Mouse (Mus musculus): ENCODE results near the gene Zfp260.
A peak's percentile ranks its signal among the peaks of the same experiment; 100 is the strongest.

Gene Zfp260

DNA sequence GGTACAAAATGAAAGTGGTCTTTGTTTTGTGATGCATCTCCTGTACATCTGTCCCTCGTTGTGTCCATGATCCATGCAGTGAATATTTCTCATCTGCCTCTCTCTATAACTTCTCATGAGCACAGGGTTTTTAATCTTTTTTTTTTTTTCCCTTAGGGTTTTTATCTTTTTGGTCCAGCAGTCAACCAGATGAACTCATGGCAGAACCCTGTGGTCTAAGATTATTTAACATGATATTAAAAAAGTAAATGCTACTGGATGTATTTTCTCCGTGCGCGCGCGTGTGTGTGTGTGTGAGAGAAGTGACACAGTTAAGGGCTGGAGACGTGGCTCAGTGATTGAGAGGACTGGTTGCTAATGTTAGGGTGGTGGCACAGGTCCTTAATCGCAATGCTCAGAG lies 35.3 kb downstream of the Zfp260 start:
- DNase-seq: no peak

DNA sequence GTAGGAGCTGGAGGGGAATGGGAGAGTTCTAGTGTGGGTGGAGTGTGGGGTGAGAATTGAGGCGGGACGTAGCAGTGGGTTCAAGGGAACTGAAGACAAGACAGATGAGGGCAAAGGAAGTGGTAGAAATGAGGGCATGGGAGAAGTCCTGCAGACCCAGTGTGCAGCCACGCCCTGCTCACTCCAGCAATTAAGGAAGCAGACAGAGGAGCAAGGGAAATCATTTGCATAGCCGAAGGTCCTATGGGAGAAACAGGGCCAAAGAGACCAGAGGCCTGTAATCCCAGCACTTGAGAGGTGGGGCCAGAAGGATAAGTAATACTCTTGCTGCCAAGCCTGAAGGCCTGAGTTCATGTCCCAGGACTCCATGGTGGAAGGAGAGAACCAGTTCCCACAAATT lies 37.8 kb downstream of the Zfp260 start:
- no peak for DNase-seq

DNA sequence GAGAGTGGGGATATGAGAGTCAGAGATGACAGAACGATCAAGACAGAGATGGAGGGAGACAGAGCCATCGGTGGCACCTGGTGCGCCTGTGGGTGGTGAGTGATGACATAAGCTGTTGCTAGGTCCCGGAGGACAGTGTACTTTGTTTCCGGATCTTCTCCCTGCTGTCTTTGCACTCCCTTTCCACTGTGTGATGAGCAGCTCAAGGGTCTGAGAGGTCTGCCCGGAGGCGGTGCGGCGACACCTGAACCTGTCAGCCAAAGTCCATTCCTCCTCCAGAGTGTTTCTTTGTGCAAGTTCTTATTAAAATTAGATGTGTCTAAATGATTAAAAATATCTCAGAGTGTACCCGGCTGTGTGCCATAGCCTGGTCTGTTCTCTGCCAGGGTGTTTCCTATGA lies 42.2 kb downstream of the Zfp260 start:
- DNase-seq: peak; percentile 18 to 20

DNA sequence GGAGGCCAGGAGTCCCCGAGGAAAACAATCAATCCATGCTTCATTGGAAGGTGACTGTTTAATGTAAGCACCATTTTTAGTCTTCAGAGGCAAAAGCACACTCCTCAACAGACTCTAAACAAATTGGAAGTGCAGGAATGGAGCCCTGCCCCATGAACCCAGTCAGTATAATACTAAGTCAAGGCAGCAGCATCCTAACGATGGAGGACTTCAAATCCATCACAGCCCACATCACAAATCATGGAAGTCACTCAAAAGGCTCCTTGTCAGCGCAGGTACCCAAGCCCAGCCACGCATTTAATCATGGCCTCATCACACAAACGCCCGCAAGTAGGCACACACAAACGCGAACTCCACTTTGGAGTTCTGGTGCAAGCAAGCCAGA lies 48.6 kb downstream of the Zfp260 start:
- DNase-seq: no peak

DNA sequence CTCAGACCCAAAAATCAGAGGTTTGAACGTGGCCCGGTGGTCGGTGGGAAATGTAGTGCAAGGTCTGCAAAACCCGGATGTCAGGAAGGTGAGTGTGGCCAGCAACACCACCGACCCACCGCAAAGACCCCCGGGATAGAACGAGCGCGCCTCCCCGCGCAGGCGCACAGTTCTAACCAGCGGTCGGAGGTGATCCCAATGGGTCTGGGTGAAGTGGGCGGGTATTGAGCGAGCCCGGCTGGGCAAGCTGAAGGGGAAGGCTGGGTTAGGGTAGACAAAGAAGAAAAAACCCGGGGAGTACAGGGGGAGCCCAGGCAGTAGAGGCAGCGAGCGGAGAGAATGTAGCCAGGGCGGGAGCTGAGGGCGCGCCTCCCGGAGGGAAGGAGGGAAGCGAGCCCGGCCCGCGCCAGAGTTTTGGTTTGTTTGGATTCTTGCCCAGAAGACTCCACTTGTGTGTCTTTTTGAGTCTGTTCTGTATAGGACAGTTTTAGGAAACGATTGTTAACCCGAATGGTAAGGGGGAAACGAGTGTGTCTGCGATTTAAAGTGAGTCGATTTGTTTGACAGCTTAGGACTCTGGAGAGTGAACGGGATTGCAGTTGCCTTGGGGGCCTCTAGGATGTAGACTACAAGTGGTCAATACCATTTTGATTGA lies 49.1 kb downstream of the Zfp260 start:
- peak; percentile 67 to 70 for DNase-seq

DNA sequence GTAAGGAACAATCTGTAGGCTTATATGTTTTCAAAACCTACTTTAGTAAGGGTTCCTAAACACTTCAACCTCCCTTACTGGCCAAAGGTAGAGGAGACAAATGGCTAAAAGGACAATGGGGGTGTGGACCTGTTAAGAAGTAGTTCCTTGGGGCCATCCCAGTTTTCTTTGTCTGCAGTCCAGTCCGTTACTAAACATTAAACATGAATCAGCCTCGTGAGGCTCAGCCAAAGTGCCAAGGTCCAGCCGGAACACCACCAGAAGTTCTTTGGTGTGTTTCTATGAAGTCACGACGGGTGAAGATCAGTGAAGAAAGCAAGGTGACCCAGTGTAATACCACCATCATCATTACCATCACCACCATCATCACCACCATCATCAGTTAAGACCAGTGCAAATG lies 52.4 kb downstream of the Zfp260 start:
- DNase-seq: no peak

DNA sequence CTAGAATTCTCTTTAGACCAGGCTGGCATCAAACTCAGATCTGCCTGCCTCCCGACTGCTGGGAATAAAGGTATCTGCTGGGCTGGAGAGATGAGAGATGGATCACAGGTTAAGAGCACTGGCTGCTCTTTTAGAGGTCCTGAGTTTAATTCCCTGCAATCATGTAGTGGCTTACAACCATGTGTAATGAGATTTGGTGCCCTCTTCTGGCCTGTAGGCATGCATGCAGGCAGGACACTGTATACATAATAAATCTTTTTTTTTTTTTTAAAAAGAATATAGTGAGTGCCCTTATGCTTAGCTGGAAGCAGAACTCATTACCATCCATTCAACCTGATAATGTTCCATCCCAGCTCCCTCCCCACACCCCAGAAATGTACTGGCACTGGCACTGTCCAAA lies 59.5 kb downstream of the Zfp260 start:
- no peak for DNase-seq

DNA sequence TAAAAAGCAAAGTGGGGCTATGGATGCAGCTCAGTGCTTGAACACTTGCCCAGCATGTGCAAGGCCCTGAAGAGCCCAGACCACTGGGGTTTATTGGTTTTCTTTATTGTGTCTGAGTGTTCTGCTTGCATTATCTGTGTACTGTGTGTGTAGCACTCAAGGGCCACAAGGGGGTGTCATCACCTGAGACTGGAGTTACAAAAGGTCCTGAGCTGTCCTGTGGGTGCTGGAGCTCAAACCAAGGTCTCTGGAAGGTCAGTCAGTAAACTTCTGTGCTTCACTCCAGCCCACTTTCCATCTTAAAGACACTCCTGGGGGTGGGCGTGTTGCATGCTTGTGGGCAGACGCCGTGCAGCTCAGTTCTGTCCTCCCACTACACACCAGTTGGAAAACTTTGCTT lies 60.9 kb downstream of the Zfp260 start:
- no peak for DNase-seq

Measured in cerebellum, postnatal 36 days (tissue).